ENCODE assay signal across 22 mouse cellular contexts in genomic region chr1:38124261-38124660, GRCm38 (mm10). TPM values are rescaled to one million over a fixed set of nuclear protein-coding genes. Genes with fewer than 3 reads are reported as not detected.
DNase-seq lines count a peak whose midpoint lies in the region; ATAC-seq and TF ChIP-seq lines count a peak whose summit lies in the region.
"Had no signal": no experiment of that assay in that cellular context is flagged by ENCODE, and none has a peak within 500 bp of the region (broad histone marks: within the 10 kb centered on the region; RNA-seq: fewer than 3 reads in every experiment).

No protein-coding gene starts in this region.

- H3K9ac ChIP-seq in intestine, embryonic 15.5 days = no peak overlapping the region
- H3K9ac ChIP-seq in intestine, postnatal 0 days (ENCODE audit: low read depth, low read length) = no peak overlapping the region
- H3K9ac ChIP-seq in liver, embryonic 14.5 days (replicated peaks) = no peak overlapping the region
- H3K9ac ChIP-seq in hindbrain, postnatal 0 days (replicated peaks; ENCODE audit: low read length) = no peak overlapping the region
- H3K9ac ChIP-seq: embryonic facial prominence, embryonic 15.5 days; heart, embryonic 13.5 days; hindbrain, embryonic 15.5 days had no signal

- H3K79me2 ChIP-seq in myocyte (ENCODE audit: control insufficient read depth, insufficient read depth) = peaks cover 94% of the 10 kb centered on the region

- TF ChIP-seq POLR2A in myocyte (IDR thresholded peaks at IDR 0.05; ENCODE audit: insufficient read length, low read depth) = no peak

- no peak for TF ChIP-seq EP300 in liver, embryonic 14.5 days (IDR thresholded peaks at IDR 0.05; ENCODE audit: low read depth)

- no peak overlapping the region for H3K4me3 ChIP-seq in intestine, embryonic 15.5 days (replicated peaks)
- no peak overlapping the region for H3K4me3 ChIP-seq in intestine, postnatal 0 days (ENCODE audit: low read depth, low read length)
- no peak overlapping the region for H3K4me3 ChIP-seq in liver, embryonic 14.5 days (ENCODE audit: insufficient read depth in 1 of 2, low read depth in 2 of 2, low read length in 2 of 2)
- no peak overlapping the region for H3K4me3 ChIP-seq in myocyte
- no peak overlapping the region for H3K4me3 ChIP-seq in hindbrain, postnatal 0 days (ENCODE audit: low read length)
- H3K4me3 ChIP-seq: embryonic facial prominence, embryonic 15.5 days; erythroblast, embryonic 14.5 days; forebrain, embryonic 10.5 days; gastrocnemius, adult 2 months; heart, embryonic 13.5 days; hindbrain, embryonic 15.5 days had no signal

- 0 out of 2 replicates have a peak, but pooled peaks cover 2% of the 10 kb centered on the region for H3K4me1 ChIP-seq in intestine, embryonic 15.5 days (replicated peaks)
- H3K4me1 ChIP-seq in intestine, postnatal 0 days (replicated peaks; ENCODE audit: control insufficient read depth, insufficient read depth, low read length) = peaks cover 12% of the 10 kb centered on the region
- H3K4me1 ChIP-seq in liver, embryonic 14.5 days (replicated peaks; ENCODE audit: control insufficient read depth in 2 of 2, insufficient read depth in 2 of 2, low read length in 1 of 2) = peaks cover 4 to 19% of the 10 kb centered on the region in 2 experiments
- 0 out of 2 replicates have a peak, but pooled peaks cover 4% of the 10 kb centered on the region for H3K4me1 ChIP-seq in hindbrain, postnatal 0 days (ENCODE audit: insufficient read depth, low read length)

- H3K9me3 ChIP-seq in intestine, embryonic 15.5 days = no peaks in the 10 kb centered on the region
- H3K9me3 ChIP-seq in intestine, postnatal 0 days (ENCODE audit: control insufficient read depth) = no peaks in the 10 kb centered on the region
- no peaks in the 10 kb centered on the region for H3K9me3 ChIP-seq in liver, embryonic 14.5 days (ENCODE audit: control insufficient read depth, low read length)
- no peaks in the 10 kb centered on the region for H3K9me3 ChIP-seq in hindbrain, postnatal 0 days (ENCODE audit: low read length)
- H3K9me3 ChIP-seq: embryonic facial prominence, embryonic 15.5 days; forebrain, embryonic 10.5 days; G1E; heart, embryonic 13.5 days; hindbrain, embryonic 15.5 days had no signal

- DNase-seq in liver, embryonic 14.5 days (ENCODE audit: low read depth in 3 of 3, low spot score in 3 of 3) = no peak
- DNase-seq in adrenal gland, postnatal 4 days (ENCODE audit: low spot score in 2 of 2) = no peak
- DNase-seq in cerebellum, postnatal 4 days (ENCODE audit: low spot score in 2 of 2) = no peak
- DNase-seq in hindbrain, postnatal 0 days (ENCODE audit: low spot score) = no peak
- DNase-seq: adrenal gland, postnatal 14 days; cerebellum, adult 18-20 months; cerebellum, postnatal 10 days; embryo, embryonic 11 days; gastrocnemius, adult 2 months; gastrocnemius, postnatal 25 days; heart, adult 11 months; heart, postnatal 36 days had no signal

- H3K27me3 ChIP-seq in intestine, embryonic 15.5 days (replicated peaks) = no peaks in the 10 kb centered on the region
- no peaks in the 10 kb centered on the region for H3K27me3 ChIP-seq in intestine, postnatal 0 days (replicated peaks; ENCODE audit: control insufficient read depth, insufficient read depth, low read length)
- no peaks in the 10 kb centered on the region for H3K27me3 ChIP-seq in liver, embryonic 14.5 days (ENCODE audit: control insufficient read depth, insufficient read depth, low read length)
- H3K27me3 ChIP-seq in myocyte (ENCODE audit: control insufficient read depth, insufficient read depth, insufficient read length) = no peaks in the 10 kb centered on the region
- H3K27me3 ChIP-seq in hindbrain, postnatal 0 days (ENCODE audit: insufficient read depth, low read length) = no peaks in the 10 kb centered on the region
- H3K27me3 ChIP-seq: embryonic facial prominence, embryonic 15.5 days; heart, embryonic 13.5 days; hindbrain, embryonic 15.5 days had no signal

- no peak for TF ChIP-seq CTCF in intestine, postnatal 0 days (IDR thresholded peaks at IDR 0.05; ENCODE audit: low read depth)
- no peak for TF ChIP-seq CTCF in liver, embryonic 14.5 days (IDR thresholded peaks at IDR 0.05; ENCODE audit: low read depth)
- TF ChIP-seq CTCF in hindbrain, postnatal 0 days (IDR thresholded peaks at IDR 0.05; ENCODE audit: low read depth) = no peak

- H3K36me3 ChIP-seq in intestine, embryonic 15.5 days = no peaks in the 10 kb centered on the region
- no peaks in the 10 kb centered on the region for H3K36me3 ChIP-seq in intestine, postnatal 0 days (ENCODE audit: control insufficient read depth, insufficient read depth)
- H3K36me3 ChIP-seq in liver, embryonic 14.5 days (replicated peaks; ENCODE audit: control insufficient read depth, insufficient read depth, low read depth) = no peaks in the 10 kb centered on the region
- no peaks in the 10 kb centered on the region for H3K36me3 ChIP-seq in myocyte (ENCODE audit: control insufficient read depth, insufficient read depth)
- H3K36me3 ChIP-seq in hindbrain, postnatal 0 days (ENCODE audit: insufficient read depth, low read length) = no peaks in the 10 kb centered on the region
- H3K36me3 ChIP-seq: embryonic facial prominence, embryonic 15.5 days; heart, embryonic 13.5 days; hindbrain, embryonic 15.5 days had no signal

- no peak overlapping the region for H3K4me2 ChIP-seq in intestine, embryonic 15.5 days (replicated peaks)
- H3K4me2 ChIP-seq in intestine, postnatal 0 days (replicated peaks; ENCODE audit: low read depth) = no peak overlapping the region
- peak overlapping the region; percentile 18; the same call in 1 of the 2 replicates for H3K4me2 ChIP-seq in liver, embryonic 14.5 days (ENCODE audit: low read depth)
- H3K4me2 ChIP-seq in myocyte (ENCODE audit: low read depth) = no peak overlapping the region
- no peak overlapping the region for H3K4me2 ChIP-seq in hindbrain, postnatal 0 days (ENCODE audit: low read depth, low read length)
- H3K4me2 ChIP-seq: embryonic facial prominence, embryonic 15.5 days; heart, embryonic 13.5 days; hindbrain, embryonic 15.5 days had no signal

- H3K27ac ChIP-seq in intestine, embryonic 15.5 days = no peak overlapping the region
- H3K27ac ChIP-seq in intestine, postnatal 0 days (ENCODE audit: low read depth, low read length) = no peak overlapping the region
- H3K27ac ChIP-seq in liver, embryonic 14.5 days = no peak overlapping the region
- no peak overlapping the region for H3K27ac ChIP-seq in hindbrain, postnatal 0 days
- H3K27ac ChIP-seq: embryonic facial prominence, embryonic 15.5 days; forebrain, embryonic 10.5 days; heart, embryonic 13.5 days; hindbrain, embryonic 15.5 days had no signal

- no peak overlapping the region for H3ac ChIP-seq in myocyte (ENCODE audit: control insufficient read depth, insufficient read length)

- 0 out of 2 replicates have a peak, but pooled peaks have one; percentile 43 for ATAC-seq in intestine, embryonic 15.5 days
- peak; percentile 62; the same call in 1 of the 2 replicates for ATAC-seq in intestine, postnatal 0 days
- ATAC-seq in liver, embryonic 14.5 days (ENCODE audit: insufficient read depth) = no peak
- ATAC-seq in hindbrain, postnatal 0 days = no peak
- ATAC-seq: forebrain, embryonic 14.5 days had no signal

TF ChIP-seq in myocyte, 11 proteins besides CTCF, POLR2A, EP300 and RAD21:
- TF ChIP-seq REST (IDR thresholded peaks at IDR 0.05; ENCODE audit: insufficient read depth, insufficient read length) (no peak), TCF12 (IDR thresholded peaks at IDR 0.05; ENCODE audit: insufficient read depth, poor library complexity, severe bottlenecking) (no peak), SRF (IDR thresholded peaks at IDR 0.05; ENCODE audit: control insufficient read depth, insufficient read length, low read depth) (no peak), MYOG (IDR thresholded peaks at IDR 0.05; ENCODE audit: control insufficient read depth in 1 of 3, insufficient read depth in 1 of 3, insufficient read length in 2 of 3, low read depth in 2 of 3) (no peak), MYOD1 (IDR thresholded peaks at IDR 0.05; ENCODE audit: control insufficient read depth in 1 of 3, insufficient read length in 2 of 3, low read depth in 2 of 3) (no peak), CEBPB (IDR thresholded peaks at IDR 0.05; ENCODE audit: insufficient read depth, poor library complexity, severe bottlenecking) (0 out of 2 replicates have a peak, but pooled peaks have one; percentile 7)

RNA-seq across cellular contexts. Expression of gene Rev1, which starts 5.3 kb away (rescaled TPM):
- polyA plus RNA-seq in intestine, embryonic 15.5 days (2015; fragmentation: Nextera tagmentation; extraction: Ambion mirVana) = 19.0 and 23.6 TPM in 2 replicates
- polyA plus RNA-seq in intestine, postnatal 0 days (2015; fragmentation: Nextera tagmentation; extraction: Ambion mirVana) = 9.5 and 10.1 TPM in 2 replicates
- polyA plus RNA-seq in liver, embryonic 14.5 days (2012; rRNA removed) = 11.6 and 14.6 TPM in 2 replicates
- 13.0 and 14.1 TPM in 2 replicates for polyA plus RNA-seq in liver, embryonic 14.5 days (2014; fragmentation: Nextera tagmentation; extraction: Ambion mirVana)
- polyA plus RNA-seq in myocyte (2012; fragmentation: generic; extraction: Trizol) = 4.4 TPM
- total RNA-seq in adrenal gland, postnatal 4 days (2021) = 10 to 100 TPM; 36.2 to 44.1 TPM
- 21.7 and 26.1 TPM in 2 replicates for total RNA-seq in hindbrain, postnatal 0 days (2014; rRNA removed)
- 25.1 and 29.9 TPM in 2 replicates for polyA plus RNA-seq in hindbrain, postnatal 0 days (2015; fragmentation: Nextera tagmentation; extraction: Ambion mirVana)

Comparison
In these comparisons a context has a peak if more than half of its experiments do, and no peak if none do; other contexts are left out.
1. ATAC-seq: peak in intestine, embryonic 15.5 days (single experiment) and intestine, postnatal 0 days (single experiment); none in liver, embryonic 14.5 days (single experiment) and hindbrain, postnatal 0 days (single experiment).